Mouse (Mus musculus) liver, embryonic 14.5 days (tissue): ENCODE data around the gene Cox20. TPM values are rescaled to one million over a fixed set of nuclear protein-coding genes. Genes with fewer than 3 reads are reported as not detected.
"Not testable (repeated sequence)": the region's sequence is repeated elsewhere in the genome, so short reads cannot be mapped to it uniquely, and the experiment has no call there.

Experiments
- ATAC-seq: fragments of 200-750 bp; cut with Nextera tagmentation; 2 replicates; pipeline ENCODE4 v1.8.0; 2017; ENCODE audit warnings: moderate number of reproducible peaks, mild to moderate bottlenecking, moderate library complexity; ENCODE audit not compliant: insufficient read depth
- DNase-seq, 3 experiments: peaks; one replicate each; pipeline ENCODE4 v3.0.0-alpha.2; 2012 to 2013; ENCODE audit warnings: low read depth in 3 of 3, low spot score in 3 of 3
- H3K27ac ChIP-seq: fragments of 300-500 bp; sonication (generic); 2 replicates; pipeline ENCODE4 v1.5.1; 2014; ENCODE audit warnings: moderate library complexity, mild to moderate bottlenecking, control low read depth, inconsistent platforms
- H3K27me3 ChIP-seq: fragments of 300-500 bp; sonication (generic); 2 replicates; pipeline ENCODE4 v1.6.1; 2014; ENCODE audit warnings: mild to moderate bottlenecking, low read length, moderate library complexity; ENCODE audit not compliant: control insufficient read depth, insufficient read depth
- H3K36me3 ChIP-seq: fragments of 300-500 bp; sonication (generic); replicated peaks from 2 replicates; pipeline ENCODE4 v1.6.1; 2014; ENCODE audit warnings: low read depth; ENCODE audit not compliant: control insufficient read depth, insufficient read depth
- H3K4me1 ChIP-seq, 2 experiments: fragments of 200-500 bp in 1 of 2; fragments of 300-500 bp in 1 of 2; sonication (generic) in 1 of 2; replicated peaks; 2 replicates each; pipeline ENCODE4 v1.6.1; 2012 to 2014; ENCODE audit warnings: antibody characterized with exemption in 1 of 2, inconsistent platforms in 1 of 2, low read length in 1 of 2; ENCODE audit not compliant: control insufficient read depth in 2 of 2, insufficient read depth in 2 of 2
- H3K4me2 ChIP-seq: fragments of 300-500 bp; sonication (generic); 2 replicates; pipeline ENCODE4 v1.6.1; 2014; ENCODE audit warnings: low read depth, mild to moderate bottlenecking, control low read depth, moderate library complexity
- H3K4me3 ChIP-seq, 2 experiments: fragments of 200-500 bp in 1 of 2; fragments of 300-500 bp in 1 of 2; sonication (generic) in 1 of 2; 2 replicates each; pipeline ENCODE4 v1.5.1; 2012 to 2014; ENCODE audit warnings: low read depth in 2 of 2, low read length in 2 of 2, mild to moderate bottlenecking in 2 of 2, control low read depth in 1 of 2, inconsistent platforms in 1 of 2, moderate library complexity in 1 of 2; ENCODE audit not compliant: insufficient read depth in 1 of 2
- H3K9ac ChIP-seq: fragments of 300-500 bp; sonication (generic); replicated peaks from 2 replicates; pipeline ENCODE4 v1.6.1; 2014; ENCODE audit warnings: mild to moderate bottlenecking, control low read depth, moderate library complexity
- H3K9me3 ChIP-seq: fragments of 300-500 bp; sonication (generic); 2 replicates; pipeline ENCODE4 v1.6.1; 2016; ENCODE audit warnings: low read length, mixed read lengths; ENCODE audit not compliant: control insufficient read depth
- CTCF ChIP-seq: IDR thresholded peaks from 2 replicates; pipeline ENCODE4 v1.5.1; 2016; ENCODE audit warnings: antibody characterized with exemption, low read depth, control low read depth
- EP300 ChIP-seq: IDR thresholded peaks from 2 replicates; pipeline ENCODE4 v1.6.1; 2016; ENCODE audit warnings: antibody characterized with exemption, low read depth
- WGBS: fragments of 180-500 bp; shearing (Covaris S2); extraction: QIAGEN DNeasy Blood & Tissue Kit; methylation state at CpG from one replicate; pipeline ENCODE4 v1.1.7; 2014; ENCODE audit not compliant: insufficient replicate concordance; 5-methylcytosine and 5-hydroxymethylcytosine counted together
- polyA plus RNA-seq, 2 experiments: library from polyadenylated mRNA; depleted of rRNA in 1 of 2; stranded (reverse) in 1 of 2; unstranded in 1 of 2; fragments of >200 nt; fragmentation: Nextera tagmentation in 1 of 2; extraction: Ambion mirVana in 1 of 2; gene quantifications; 2 replicates each; pipeline versions ENCODE4 v1.2.1 to v1.2.3; 2012 to 2014

Gene Cox20
- polyA plus RNA-seq, 2 experiments, result 42.9 to 97.3 TPM

- TF ChIP-seq CTCF, result no peak
- TF ChIP-seq EP300, result no peak
- no peaks in the 10 kb centered on the region for H3K9me3 ChIP-seq
- no peak overlapping the region for H3K4me3 ChIP-seq
- peaks cover 7% of the 10 kb centered on the region for H3K36me3 ChIP-seq
- H3K9ac ChIP-seq, result no peak overlapping the region
- H3K27me3 ChIP-seq, result no peaks in the 10 kb centered on the region
- 71% methylated on average over 2 of the region's 2 CpGs for WGBS
- no peak overlapping the region for H3K27ac ChIP-seq
- ATAC-seq (no peak), DNase-seq (no peak)
- H3K4me1 ChIP-seq, result peaks cover 5 to 6% of the 10 kb centered on the region in 2 experiments
- no peak overlapping the region for H3K4me2 ChIP-seq
Observed at GRCm38 (mm10) chr1:178340213-178340612, 21.3 kb downstream of the Cox20 start.

- no peaks in the 10 kb centered on the region for H3K36me3 ChIP-seq
- ATAC-seq, result no peak
- H3K4me3 ChIP-seq, result no peak overlapping the region
- H3K27ac ChIP-seq, result no peak overlapping the region
- no peak overlapping the region for H3K4me2 ChIP-seq
- 64% methylated on average over 3 of the region's 3 CpGs for WGBS
- H3K9me3 ChIP-seq, result no peaks in the 10 kb centered on the region
- TF ChIP-seq CTCF, result no peak
- H3K9ac ChIP-seq, result no peak overlapping the region
- H3K4me1 ChIP-seq, result peaks cover 5 to 6% of the 10 kb centered on the region in 2 experiments
- no peaks in the 10 kb centered on the region for H3K27me3 ChIP-seq
- DNase-seq, result no peak
Observed at GRCm38 (mm10) chr1:178341435-178341834, 22.5 kb downstream of the Cox20 start.

- Histone ChIP-seq H3K27ac (no peak overlapping the region), H3K9me3 (no peaks in the 10 kb centered on the region), H3K9ac (no peak overlapping the region), H3K4me1 (peaks cover 5 to 6% of the 10 kb centered on the region in 2 experiments), H3K4me3 (no peak overlapping the region), H3K36me3 (no peaks in the 10 kb centered on the region), H3K27me3 (no peaks in the 10 kb centered on the region), H3K4me2 (no peak overlapping the region)
- DNase-seq, result no peak
- WGBS, result 48% methylated on average over 1 of the region's 1 CpGs
- TF ChIP-seq EP300 (no peak), CTCF (no peak)
- ATAC-seq, result no peak
Observed at GRCm38 (mm10) chr1:178342063-178342462, 23.1 kb downstream of the Cox20 start.

GRCm38 (mm10) chr1:178342612-178343011, 23.7 kb downstream of the Cox20 start:
- Histone ChIP-seq H3K9ac (no peak overlapping the region), H3K4me2 (no peak overlapping the region), H3K36me3 (no peaks in the 10 kb centered on the region), H3K4me3 (no peak overlapping the region), H3K9me3 (no peaks in the 10 kb centered on the region), H3K27ac (no peak overlapping the region), H3K4me1 (peaks cover 5 to 6% of the 10 kb centered on the region in 2 experiments), H3K27me3 (no peaks in the 10 kb centered on the region)
- WGBS, result 53% methylated on average over 4 of the region's 5 CpGs
- DNase-seq (no peak), ATAC-seq (no peak)
- TF ChIP-seq CTCF (no peak), EP300 (no peak)

GRCm38 (mm10) chr1:178344071-178344805, 25.3 kb downstream of the Cox20 start:
- not testable (repeated sequence) for H3K4me1 ChIP-seq, H3K36me3 ChIP-seq, H3K9ac ChIP-seq, H3K9me3 ChIP-seq, H3K27ac ChIP-seq, H3K4me2 ChIP-seq, H3K4me3 ChIP-seq, ATAC-seq, H3K27me3 ChIP-seq, DNase-seq
- 88% methylated on average over 10 of the region's 10 CpGs for WGBS
